Mouse (Mus musculus) frontal cortex, adult (tissue): ENCODE data around the gene Zfp286.
"Not testable (repeated sequence)": the region's sequence is repeated elsewhere in the genome, so short reads cannot be mapped to it uniquely, and the experiment has no call there.

Source experiments
- ATAC-seq: cut with Nextera tagmentation; 2 replicates; pipeline ENCODE4 v1.9.2; 2017; ENCODE audit warnings: mild to moderate bottlenecking, moderate library complexity, mixed read lengths; ENCODE audit not compliant: low TSS enrichment

Gene Zfp286

GRCm38 (mm10) chr11:62804119-62804518 is 14.9 kb upstream of the Zfp286 start:
- ATAC-seq: no peak

DNA sequence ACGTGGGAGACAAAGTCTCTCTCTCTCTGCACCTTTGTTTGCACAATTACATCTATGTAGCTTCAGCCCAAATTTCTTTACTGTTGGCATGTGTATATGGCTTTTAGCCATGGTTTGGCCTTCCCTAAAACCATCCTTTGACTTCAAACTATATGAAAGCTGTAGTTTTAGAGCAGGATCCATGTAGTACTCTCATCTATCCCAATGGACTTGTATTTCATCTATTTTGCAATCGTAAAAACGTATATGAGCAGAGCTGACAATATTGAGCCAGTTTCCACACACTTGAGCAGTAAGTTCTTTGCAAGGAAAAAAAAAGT is 315 bp upstream of the Zfp286 start:
- ATAC-seq: no peak

GRCm38 (mm10) chr11:62776510-62776909 is 12.8 kb downstream of the Zfp286 start:
- ATAC-seq: peak; percentile 91

- ATAC-seq: no peak
Measured at GRCm38 (mm10) chr11:62760755-62761457, 28.4 kb downstream of the Zfp286 start.

- ATAC-seq: no peak
Measured at GRCm38 (mm10) chr11:62758491-62758890, 30.8 kb downstream of the Zfp286 start.

DNA sequence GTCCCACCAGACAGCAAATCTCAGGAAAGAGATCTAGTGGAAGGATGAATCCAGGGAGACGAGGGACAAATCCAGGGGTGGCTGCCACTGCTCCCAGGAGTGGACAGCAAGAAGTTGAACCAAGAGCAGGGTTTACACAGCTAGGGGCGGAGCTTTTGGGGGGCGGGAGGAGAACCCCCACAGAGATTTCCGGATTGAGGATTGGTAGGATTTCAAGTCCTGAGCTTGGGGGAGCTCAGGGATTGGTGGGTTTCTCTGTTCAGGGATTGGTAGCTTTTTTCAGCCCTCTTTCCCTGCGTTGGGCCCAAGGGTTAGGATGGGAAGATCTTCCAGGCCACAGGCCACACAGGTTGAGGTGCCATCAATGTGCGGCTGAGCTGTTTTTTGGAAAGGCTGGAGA is 31.4 kb downstream of the Zfp286 start:
- no peak for ATAC-seq

- ATAC-seq: peak; percentile 14; the same call in 1 of the 2 replicates
Measured at GRCm38 (mm10) chr11:62757143-62757507, 32.1 kb downstream of the Zfp286 start.

GRCm38 (mm10) chr11:62756456-62757142 is 32.7 kb downstream of the Zfp286 start:
- peak; percentile 96 for ATAC-seq

- ATAC-seq: no peak
Measured at GRCm38 (mm10) chr11:62752780-62753179, 36.5 kb downstream of the Zfp286 start, which contains the start of gene Gm10428. TSS of gene Gm10428 (plus strand) at chr11:62753100.

DNA sequence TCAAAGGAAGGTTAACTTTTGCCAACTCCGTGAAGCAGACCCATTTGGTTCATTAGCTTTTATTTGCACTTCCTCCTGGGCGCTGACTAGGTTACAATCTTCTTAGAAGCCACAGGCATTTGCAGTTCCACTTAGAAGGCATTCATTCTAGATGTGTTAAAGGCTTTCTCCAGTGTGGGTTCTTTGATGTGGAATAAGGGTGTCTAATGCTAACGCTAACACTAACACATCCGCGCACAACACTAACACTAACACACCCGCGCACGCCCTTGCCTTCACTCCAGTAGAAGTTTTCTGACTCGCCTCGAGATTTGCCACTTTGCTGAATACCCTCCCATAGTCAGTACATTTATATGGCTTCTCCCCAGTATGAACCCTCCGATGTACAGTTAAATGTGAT is 37.1 kb downstream of the Zfp286 start:
- ATAC-seq: no peak

GRCm38 (mm10) chr11:62749445-62749844 is 39.8 kb downstream of the Zfp286 start:
- not testable (repeated sequence) for ATAC-seq

DNA sequence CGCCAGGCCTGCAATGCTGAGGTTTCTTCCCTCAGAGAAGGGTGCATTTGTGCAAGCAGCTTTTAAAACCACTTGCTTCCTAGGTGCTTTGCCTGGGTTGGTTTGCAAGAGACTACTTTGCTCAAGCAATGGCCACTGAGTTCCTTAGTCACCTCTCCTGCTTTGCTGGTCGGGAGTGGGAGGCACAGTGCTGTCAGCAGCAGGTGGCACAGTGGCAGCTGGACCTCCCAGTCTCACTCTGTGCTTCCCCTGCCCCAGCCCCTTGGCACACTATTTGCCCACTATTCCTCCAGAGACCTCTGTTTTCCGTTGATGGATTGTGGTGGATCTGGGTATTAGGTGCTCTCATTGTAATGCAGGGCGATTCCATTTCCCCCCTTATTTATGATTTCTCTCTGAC is 41.2 kb downstream of the Zfp286 start:
- no peak for ATAC-seq

DNA sequence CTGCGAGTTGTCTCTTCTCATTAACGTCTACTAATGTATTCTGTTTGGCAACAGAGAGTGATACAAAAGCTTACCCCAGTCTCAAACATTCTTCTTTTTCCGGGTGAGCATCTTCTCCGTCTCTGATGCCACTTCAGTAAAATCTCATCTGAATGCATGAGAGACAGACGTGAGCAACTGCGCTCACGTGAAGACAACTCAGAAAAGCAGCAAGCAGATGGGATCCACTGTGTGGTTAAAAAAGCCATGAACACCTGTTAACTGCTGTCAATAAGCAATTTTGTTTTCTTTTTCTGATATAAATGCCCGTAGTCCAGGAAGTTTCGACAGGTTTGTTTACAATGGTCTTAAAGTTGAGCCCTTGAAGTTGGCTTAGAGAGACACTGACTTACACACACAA is 42.0 kb downstream of the Zfp286 start:
- ATAC-seq: no peak

DNA sequence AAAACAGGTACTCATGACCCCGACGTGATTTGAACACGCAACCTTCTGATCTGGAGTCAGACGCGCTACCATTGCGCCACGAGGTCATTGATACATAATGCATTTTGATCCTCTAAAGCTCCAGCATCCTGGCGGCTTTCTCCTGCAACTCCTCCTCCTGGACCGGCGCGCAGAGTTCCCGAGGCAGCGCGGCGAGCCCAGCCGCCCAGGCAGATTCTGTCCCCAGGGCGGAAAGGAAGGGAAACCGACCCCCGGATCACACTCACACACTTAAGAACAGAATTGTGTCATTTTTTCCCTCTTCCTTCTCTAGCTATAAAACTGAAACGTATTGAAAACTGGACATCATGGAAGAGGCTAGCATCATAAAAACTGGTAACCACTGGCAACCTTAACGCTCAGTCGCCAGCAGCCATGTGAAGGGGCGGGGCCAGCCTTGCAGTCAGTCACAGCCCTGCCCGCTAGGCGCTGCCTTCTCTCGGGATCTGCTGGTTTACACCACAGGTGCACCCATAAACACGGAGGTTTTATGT is 43.2 kb downstream of the Zfp286 start:
- ATAC-seq: peak; percentile 95

- peak; percentile 60; the same call in 1 of the 2 replicates for ATAC-seq
Measured at GRCm38 (mm10) chr11:62744103-62744502, 45.2 kb downstream of the Zfp286 start.

DNA sequence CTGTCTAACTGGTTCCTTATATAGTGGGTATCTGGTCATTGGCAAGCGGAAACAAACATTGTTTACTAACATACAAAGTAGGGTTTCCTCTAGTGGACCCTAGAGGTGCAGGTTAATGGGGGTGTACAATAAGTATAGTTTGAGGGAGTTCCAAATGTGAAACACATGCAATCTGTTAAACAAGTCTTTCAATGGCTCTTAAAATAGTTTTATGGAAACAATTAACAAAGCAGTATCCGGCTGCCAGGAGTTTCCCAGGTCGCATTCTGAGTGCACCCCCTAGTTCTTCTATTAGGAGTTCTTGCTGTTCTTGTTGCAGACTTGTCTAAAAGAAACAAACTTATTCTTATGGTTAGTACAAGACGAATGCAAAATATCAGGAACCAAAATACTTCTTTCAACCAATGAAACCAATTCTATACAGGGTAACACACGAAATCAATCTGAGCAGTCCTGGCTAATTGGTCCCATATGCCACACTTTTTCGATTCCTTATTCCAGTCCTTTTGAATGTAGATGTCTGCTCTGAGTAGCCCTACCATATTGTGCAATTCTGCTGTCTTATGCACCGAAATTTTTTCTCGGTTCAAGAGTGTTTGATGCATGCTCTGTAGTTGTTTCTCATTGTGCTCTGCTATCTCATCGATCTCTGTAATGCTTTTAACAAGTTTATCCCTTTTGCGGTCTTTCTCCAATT is 46.9 kb downstream of the Zfp286 start:
- no peak for ATAC-seq

DNA sequence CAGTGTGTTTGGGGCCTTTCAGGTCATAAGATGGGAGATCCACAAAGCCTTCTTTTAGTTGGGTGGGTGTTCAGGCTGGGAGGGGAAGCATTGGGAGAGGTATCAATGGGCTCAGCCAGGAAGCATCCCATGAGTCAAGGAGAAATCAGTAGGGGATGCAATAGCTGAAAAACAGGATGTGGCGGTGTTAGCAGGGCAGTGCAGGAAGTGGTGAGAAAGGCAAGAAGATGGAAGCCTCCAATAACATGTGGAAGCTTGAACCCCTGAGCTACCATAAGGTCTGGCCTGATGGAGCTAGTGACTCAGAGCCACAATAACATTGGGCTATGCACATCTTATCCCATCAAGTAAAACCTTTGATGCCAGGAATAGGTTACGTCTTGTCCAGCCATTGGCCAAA is 48.1 kb downstream of the Zfp286 start:
- no peak for ATAC-seq

DNA sequence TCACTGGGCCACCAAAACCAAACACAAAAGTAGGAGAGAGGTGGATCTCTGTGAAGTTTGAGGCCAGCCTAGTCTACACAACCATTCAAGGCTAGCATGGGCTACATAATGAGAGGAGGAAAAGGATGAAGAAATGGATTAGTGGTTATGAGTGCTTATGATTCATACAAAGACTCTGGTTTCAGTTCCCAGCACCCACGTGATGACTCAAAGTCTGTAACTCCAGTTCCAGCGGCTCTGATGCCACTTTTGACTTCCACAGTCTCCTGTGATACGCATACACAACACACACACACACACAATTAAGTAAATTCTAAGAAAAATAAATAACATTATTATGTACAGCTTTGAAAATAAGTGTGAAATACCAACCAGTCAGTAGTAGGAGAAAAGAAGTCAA is 56.6 kb downstream of the Zfp286 start:
- no peak for ATAC-seq

- peak; percentile 54 for ATAC-seq
Measured at GRCm38 (mm10) chr11:62732022-62732387, 57.3 kb downstream of the Zfp286 start.

DNA sequence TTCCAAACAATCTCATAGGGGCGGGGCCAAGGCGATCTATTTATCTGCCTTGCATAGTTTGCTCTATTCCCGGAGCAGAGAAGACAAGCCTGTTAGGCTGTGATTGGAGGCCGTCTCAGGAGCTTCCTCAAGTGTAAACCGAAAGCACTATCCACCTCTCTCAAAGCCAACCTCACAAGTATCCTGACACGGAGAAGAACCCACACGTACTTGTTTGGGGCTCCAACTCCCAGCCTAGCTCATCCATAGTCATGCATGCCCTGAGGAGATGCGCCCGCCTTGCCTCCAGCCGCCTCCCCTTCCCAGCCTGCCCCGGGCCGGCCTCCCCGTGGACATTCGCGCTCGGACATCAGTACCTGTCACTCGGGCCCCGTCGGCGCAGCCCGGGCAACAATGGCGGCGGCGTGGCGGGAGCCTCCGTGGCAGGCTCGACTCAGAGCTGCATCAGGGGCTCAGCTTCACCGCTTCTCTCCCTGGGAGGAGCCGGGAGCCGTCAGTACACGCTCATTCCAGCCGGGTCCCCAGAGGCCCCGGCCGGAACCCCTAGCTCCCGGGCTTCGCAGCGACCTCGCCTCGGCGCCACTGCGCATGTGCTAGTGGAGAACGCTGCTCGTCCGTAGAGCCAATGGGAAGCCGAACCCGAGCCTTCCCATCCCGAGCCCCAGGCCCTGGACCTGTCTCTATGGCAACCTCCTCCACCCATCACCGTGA is 57.8 kb downstream of the Zfp286 start, which contains the start of gene Zfp287:
Gene Zfp287, minus strand, starts transcription at position 595 of the 711 bp plus-strand sequence.
- ATAC-seq: peak; percentile 99

DNA sequence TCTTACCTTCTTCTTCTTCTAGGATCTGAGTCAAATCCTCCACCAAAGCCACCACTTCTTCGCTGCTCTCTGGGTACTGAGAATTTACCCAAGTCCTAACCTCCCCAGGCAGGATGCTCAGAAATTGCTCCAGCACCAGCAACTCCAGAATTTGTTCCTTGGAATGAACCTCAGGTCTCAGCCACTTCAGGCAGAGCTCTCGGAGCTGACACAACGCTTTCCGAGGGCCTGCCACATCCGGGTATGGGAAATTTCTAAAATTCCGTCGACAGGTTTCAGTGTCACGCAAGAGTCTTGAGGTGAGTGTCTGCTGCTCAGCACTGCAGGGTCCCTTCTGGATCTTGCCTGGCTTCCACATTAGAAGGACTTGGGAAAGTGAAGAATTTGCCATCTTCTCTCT is 61.0 kb downstream of the Zfp286 start:
- no peak for ATAC-seq

DNA sequence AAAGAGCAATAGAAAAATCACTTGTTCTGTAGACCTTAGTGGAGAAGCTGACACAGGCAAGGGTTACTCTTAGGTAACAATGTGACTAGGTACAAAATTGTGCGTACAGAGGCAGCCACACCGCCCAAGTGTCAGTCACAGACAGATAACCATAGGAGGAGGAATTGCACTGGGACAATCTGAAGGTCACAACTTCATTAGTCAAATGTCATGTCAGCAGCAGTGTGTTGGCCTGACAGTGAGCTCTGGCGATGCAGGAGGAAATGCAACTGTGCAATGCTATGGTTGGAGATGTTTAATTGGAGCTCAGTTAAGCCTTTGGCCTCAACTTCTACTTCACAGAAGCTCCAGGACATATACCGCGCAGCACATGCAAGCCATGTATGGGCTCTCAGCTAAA is 78.6 kb downstream of the Zfp286 start:
- no peak for ATAC-seq
